Mouse (Mus musculus) urinary bladder, postnatal 36 days (tissue): Measurements from ENCODE around the gene Tm9sf3.

ENCODE experiments used
- DNase-seq, 2 experiments: peaks; one replicate each; pipeline ENCODE4 v3.0.0; 2022; ENCODE audit warnings: low spot score in 2 of 2, mixed read lengths in 1 of 2

Gene Tm9sf3

DNA sequence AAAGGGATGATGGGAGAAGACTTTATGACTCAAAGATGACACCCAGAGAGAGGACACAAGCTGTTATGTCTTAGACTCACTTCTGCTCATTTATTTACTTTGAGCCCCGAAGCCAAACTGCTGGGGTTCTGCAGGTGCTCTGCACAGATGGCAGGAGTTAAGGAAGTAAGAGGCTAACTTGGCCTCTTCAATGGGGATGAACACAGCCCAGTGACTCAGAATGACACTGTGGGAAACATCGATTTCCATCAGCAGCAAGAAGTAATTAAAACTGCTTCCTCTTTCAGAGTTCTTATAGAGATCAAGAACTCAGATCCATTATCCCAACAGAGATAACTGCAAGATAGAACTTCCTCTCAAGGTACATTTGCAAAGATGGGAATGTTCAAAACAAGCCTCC lies 86.9 kb downstream of the Tm9sf3 start:
- no peak for DNase-seq

DNA sequence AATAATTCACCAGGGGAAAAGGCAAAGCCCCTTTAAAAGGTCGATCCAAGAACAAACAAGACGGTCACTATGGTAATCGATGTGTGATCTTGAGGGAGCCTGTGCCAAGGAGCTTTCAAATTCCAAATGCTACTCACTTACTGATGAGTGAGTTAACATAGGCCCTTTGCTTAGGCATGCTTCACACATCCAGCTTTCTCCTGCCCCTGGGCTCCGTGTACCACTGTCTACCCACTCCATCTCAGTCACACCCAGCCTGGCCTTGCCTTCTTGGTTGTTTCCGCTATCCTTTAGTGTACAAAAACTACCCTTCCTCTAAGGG lies 97.9 kb downstream of the Tm9sf3 start:
- DNase-seq: no peak

DNA sequence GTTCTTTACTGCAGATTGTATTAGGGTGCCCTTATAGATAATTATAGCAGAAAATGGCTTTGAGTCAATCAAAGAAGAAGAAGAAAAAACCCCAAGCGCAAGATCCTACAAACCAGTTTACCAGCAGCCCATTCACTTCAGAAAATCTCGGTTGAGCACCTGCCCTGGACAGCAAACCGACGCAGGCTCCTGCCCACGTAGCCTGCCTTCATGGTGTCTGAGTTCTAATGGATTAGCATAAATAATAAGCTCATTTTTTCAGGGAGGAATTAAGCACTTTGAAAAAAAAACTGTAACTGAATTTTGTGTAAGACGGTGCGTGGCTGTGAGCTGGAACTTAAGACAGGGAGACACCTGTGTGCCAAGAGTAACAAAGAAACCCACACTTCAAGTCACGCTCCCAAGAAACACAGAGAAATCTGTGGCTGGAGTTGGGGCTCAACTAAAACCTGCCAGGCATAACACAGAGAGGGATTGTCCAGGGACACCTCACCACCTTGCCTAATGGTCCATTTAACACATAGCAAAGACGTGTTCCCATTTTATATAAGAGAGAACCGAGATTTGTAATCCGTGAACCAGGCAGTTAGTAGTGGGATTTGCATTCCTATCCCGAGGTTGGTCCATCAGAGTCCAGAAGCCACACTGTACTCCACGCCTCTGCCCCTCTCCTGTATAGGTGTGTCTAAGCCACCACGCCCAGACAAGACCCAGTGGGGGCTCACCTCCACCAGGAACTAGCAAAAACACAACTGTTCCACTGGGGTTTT lies 98.5 kb downstream of the Tm9sf3 start:
- DNase-seq: no peak

DNA sequence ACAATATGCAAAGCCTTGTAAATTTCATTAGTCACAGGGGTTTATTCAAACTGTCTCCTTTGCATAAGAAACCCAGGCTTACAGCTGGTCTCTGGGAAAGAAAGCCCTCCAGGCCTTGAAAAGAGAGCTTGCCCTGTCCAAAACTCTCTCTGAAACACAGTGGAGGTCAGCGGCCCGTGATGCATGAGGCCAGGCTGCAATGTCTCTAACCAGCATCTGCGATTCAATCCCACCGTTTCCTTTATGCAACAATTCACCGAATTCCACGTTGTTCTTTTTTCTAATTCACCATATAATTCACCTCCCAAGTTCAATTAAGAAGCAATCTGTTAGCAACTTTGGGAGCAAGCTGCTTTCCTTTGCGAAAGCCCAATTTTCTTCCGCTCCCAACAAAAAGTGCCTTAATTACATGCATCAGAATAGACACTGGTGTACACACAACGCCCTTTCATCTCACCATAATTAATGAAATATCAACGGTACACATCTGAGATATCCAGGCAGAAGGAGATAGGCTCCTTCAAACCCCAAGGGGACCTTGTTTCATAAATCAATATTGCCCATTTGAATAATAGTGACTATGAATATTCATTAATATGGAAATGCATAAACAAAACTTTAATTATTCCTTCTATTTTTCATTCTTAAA lies 99.2 kb downstream of the Tm9sf3 start:
- DNase-seq: no peak
